Mouse (Mus musculus): ENCODE results near the gene Mink1. TPM values are rescaled to one million over a fixed set of nuclear protein-coding genes. Genes with fewer than 3 reads are reported as not detected.
A peak's percentile ranks its signal among the peaks of the same experiment; 100 is the strongest.

Mink1 gene
- polyA plus RNA-seq, 1 experiment from 2014 or later, result 10.6 TPM

DNA sequence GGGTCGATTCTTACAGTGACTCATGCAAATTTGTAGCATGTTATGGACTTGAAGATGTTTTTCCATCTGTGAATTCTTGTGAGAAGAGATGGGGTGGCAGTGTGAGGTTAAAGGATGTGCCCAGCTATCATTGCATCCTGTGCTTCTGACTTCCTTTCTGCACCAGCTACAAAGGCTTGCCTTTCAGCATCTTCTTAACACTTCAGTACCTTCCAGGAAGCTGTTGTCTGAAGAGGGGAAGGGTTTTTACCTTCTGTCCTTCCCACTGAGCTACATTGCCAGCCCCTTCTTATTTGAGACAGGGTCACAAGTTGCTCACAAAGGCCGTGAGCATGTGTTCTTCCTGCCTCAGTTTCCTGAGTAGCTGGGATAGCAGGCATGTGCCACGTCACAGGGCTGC lies 18.2 kb downstream of the Mink1 start:
- Histone ChIP-seq H3K27ac (no peak overlapping the region), H3K4me2 (no peak overlapping the region), H3K4me3 (no peak overlapping the region), H3K9ac (no peak overlapping the region), H3K27me3 (no peaks in the 10 kb centered on the region), H3K4me1 (peaks cover 63% of the 10 kb centered on the region), H3K36me3 (ENCODE audit: poor library complexity, severe bottlenecking) (no peaks in the 10 kb centered on the region), H3K9me3 (replicated peaks) (no peaks in the 10 kb centered on the region)
- 91% methylated on average over 3 of the region's 3 CpGs for WGBS
- ATAC-seq, result no peak

- 79% methylated on average over 3 of the region's 3 CpGs for WGBS
- peaks cover 61% of the 10 kb centered on the region for H3K4me1 ChIP-seq
Measured at GRCm38 (mm10) chr11:70582196-70582595, 19.5 kb downstream of the Mink1 start.

DNA sequence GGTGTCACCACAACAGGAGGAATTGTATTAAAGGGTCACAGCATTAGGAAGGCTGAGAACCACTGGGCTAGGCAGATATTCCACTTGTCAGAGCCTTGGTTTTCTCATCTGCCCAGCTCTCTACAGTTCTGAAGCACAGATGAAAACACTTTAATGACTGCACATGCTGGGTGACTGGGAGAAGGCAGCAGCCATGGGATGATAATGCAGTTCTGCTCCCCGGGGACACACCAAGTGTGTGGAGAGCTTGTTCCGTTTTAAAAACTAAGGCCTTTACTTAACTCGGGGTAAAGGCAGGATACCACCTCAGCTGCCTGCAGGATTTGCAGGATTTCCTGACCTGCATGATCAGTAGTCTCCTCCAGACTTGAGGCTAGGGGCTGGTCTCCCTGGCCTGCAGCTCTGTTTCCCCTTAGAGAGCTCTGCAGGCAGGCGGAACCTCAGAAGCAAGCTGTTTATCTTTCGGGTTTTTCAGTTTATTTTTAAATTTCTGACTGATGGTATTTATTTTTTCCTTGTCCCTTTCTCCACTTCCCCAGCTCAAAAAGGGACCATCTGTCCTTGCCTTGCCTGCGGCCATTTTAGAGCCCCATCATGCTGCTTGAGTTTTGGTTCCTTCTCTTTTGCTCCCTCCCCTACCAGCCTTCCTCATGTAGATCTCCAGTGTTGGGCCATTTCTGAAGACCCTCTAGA lies 20.5 kb downstream of the Mink1 start:
- H3K27me3 ChIP-seq, result no peaks in the 10 kb centered on the region
- H3K4me3 ChIP-seq, result no peak overlapping the region
- peaks cover 51% of the 10 kb centered on the region for H3K4me1 ChIP-seq
- no peaks in the 10 kb centered on the region for H3K9me3 ChIP-seq (replicated peaks)
- no peaks in the 10 kb centered on the region for H3K36me3 ChIP-seq (ENCODE audit: poor library complexity, severe bottlenecking)
- no peak for ATAC-seq
- no peak overlapping the region for H3K9ac ChIP-seq
- WGBS, result 78% methylated on average over 6 of the region's 6 CpGs
- no peak overlapping the region for H3K4me2 ChIP-seq
- no peak overlapping the region for H3K27ac ChIP-seq

More at GRCm38 (mm10) chr11:70582196-70582595, 19.5 kb downstream of the Mink1 start:
- no peak overlapping the region for H3K9ac ChIP-seq
- no peak overlapping the region for H3K4me3 ChIP-seq
- no peaks in the 10 kb centered on the region for H3K9me3 ChIP-seq (replicated peaks)
- H3K4me2 ChIP-seq, result no peak overlapping the region
- no peak for ATAC-seq
- H3K27ac ChIP-seq, result no peak overlapping the region
- H3K36me3 ChIP-seq (ENCODE audit: poor library complexity, severe bottlenecking), result no peaks in the 10 kb centered on the region
- H3K27me3 ChIP-seq, result no peaks in the 10 kb centered on the region

GRCm38 (mm10) chr11:70583775-70584174 lies 21.1 kb downstream of the Mink1 start:
- no peak for ATAC-seq
- Histone ChIP-seq H3K9ac (no peak overlapping the region), H3K27me3 (no peaks in the 10 kb centered on the region), H3K4me3 (no peak overlapping the region), H3K9me3 (replicated peaks) (no peaks in the 10 kb centered on the region), H3K27ac (no peak overlapping the region), H3K4me1 (peaks cover 45% of the 10 kb centered on the region), H3K4me2 (no peak overlapping the region), H3K36me3 (ENCODE audit: poor library complexity, severe bottlenecking) (no peaks in the 10 kb centered on the region)
- 93% methylated on average over 7 of the region's 7 CpGs for WGBS

DNA sequence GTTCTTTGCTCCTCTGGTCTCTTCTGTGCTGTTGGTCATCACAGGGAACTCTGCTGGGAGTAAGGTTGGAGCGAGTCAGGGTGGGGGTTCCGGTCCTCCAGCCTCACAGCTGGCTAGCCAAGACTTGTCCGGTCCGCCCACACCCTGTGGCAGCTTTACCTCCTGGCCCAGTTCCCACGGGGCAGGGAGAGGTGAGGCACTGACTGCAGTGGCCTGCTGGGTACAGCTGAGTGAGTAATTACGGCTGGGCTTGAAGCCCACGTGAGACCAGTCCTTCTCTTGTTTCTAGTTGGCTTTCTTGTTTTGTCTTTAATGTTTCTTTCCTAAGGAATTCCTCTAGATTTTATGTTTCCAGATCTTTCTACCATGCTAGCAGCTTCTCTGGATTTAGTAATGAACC lies 22.8 kb downstream of the Mink1 start:
- no peak overlapping the region for H3K4me3 ChIP-seq
- no peak for ATAC-seq
- WGBS, result 42% methylated on average over 7 of the region's 7 CpGs
- no peaks in the 10 kb centered on the region for H3K9me3 ChIP-seq (replicated peaks)
- H3K36me3 ChIP-seq (ENCODE audit: poor library complexity, severe bottlenecking), result no peaks in the 10 kb centered on the region
- H3K9ac ChIP-seq, result peak overlapping the region; percentile 18; the same call in 1 of the 2 replicates
- no peak overlapping the region for H3K4me2 ChIP-seq
- peaks cover 36% of the 10 kb centered on the region for H3K4me1 ChIP-seq
- H3K27ac ChIP-seq, result no peak overlapping the region; the same call in 1 of the 2 replicates
- no peaks in the 10 kb centered on the region for H3K27me3 ChIP-seq

GRCm38 (mm10) chr11:70586261-70586660 lies 23.6 kb downstream of the Mink1 start:
- Histone ChIP-seq H3K4me2 (no peak overlapping the region), H3K36me3 (ENCODE audit: poor library complexity, severe bottlenecking) (no peaks in the 10 kb centered on the region), H3K27me3 (no peaks in the 10 kb centered on the region), H3K27ac (no peak overlapping the region), H3K4me3 (no peak overlapping the region), H3K9me3 (replicated peaks) (no peaks in the 10 kb centered on the region), H3K4me1 (peaks cover 32% of the 10 kb centered on the region), H3K9ac (no peak overlapping the region)
- ATAC-seq, result no peak
- WGBS, result 90% methylated on average over 3 of the region's 3 CpGs

DNA sequence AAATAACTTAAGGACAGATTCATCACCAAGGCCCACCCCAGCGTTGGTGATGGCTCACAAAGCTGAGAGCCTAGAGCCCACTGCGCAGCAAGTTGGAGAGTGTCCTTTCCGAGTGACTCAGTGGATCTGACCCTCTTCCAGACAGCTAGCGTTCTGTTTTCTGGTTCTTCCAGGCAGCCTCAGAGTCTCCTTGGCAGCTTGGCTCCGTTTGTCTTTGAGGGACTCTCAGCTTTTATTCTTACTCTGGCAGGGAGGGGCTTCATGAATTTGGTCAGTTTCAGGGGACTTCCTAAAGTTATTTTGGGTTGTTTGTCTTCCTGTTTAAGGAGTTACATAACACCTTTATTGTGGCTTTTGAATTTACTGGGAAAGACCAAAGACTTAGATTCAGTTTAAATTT lies 24.3 kb downstream of the Mink1 start:
- no peak overlapping the region for H3K4me2 ChIP-seq
- no peak overlapping the region for H3K4me3 ChIP-seq
- H3K36me3 ChIP-seq (ENCODE audit: poor library complexity, severe bottlenecking), result no peaks in the 10 kb centered on the region
- H3K27me3 ChIP-seq, result no peaks in the 10 kb centered on the region
- ATAC-seq, result no peak
- 80% methylated on average over 5 of the region's 5 CpGs for WGBS
- no peak overlapping the region for H3K27ac ChIP-seq
- H3K9ac ChIP-seq, result no peak overlapping the region
- no peaks in the 10 kb centered on the region for H3K9me3 ChIP-seq (replicated peaks)
- peaks cover 32% of the 10 kb centered on the region for H3K4me1 ChIP-seq

DNA sequence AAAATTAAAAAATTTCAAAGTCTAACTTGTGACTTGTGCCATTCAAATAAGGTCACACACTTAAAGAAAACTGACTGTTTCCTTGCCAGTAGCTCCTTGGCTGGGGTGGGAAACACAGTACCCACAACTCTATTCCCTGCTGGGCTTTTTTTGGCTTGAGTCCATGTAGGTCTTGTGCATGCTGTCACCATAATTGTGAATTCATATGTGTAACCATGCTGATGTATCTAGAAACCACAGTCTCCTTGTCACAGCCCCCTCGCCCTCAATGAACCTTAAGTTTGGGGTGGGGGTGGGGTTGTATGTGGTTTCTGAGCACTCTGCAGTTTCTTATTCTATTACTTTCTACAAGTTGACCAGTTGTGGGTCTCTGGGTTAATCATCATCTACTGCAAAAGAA lies 29.1 kb downstream of the Mink1 start:
- no peak for ATAC-seq
- 93% methylated on average over 1 of the region's 1 CpGs for WGBS
- H3K9ac ChIP-seq, result no peak overlapping the region

GRCm38 (mm10) chr11:70594253-70594989 lies 31.7 kb downstream of the Mink1 start:
- Histone ChIP-seq H3K36me3 (ENCODE audit: poor library complexity, severe bottlenecking) (peaks cover 27% of the 10 kb centered on the region), H3K4me1 (peaks cover 14% of the 10 kb centered on the region), H3K4me2 (no peak overlapping the region), H3K27me3 (no peaks in the 10 kb centered on the region), H3K4me3 (no peak overlapping the region), H3K27ac (no peak overlapping the region), H3K9me3 (replicated peaks) (no peaks in the 10 kb centered on the region), H3K9ac (no peak overlapping the region)
- 89% methylated on average over 15 of the region's 15 CpGs for WGBS
- ATAC-seq, result no peak

More for the DNA sequence above, 29.1 kb downstream of the Mink1 start:
- Histone ChIP-seq H3K4me3 (no peak overlapping the region), H3K4me2 (no peak overlapping the region), H3K27ac (no peak overlapping the region), H3K27me3 (no peaks in the 10 kb centered on the region), H3K36me3 (ENCODE audit: poor library complexity, severe bottlenecking) (peaks cover 4% of the 10 kb centered on the region; the same call in 1 of the 2 replicates), H3K4me1 (peaks cover 10% of the 10 kb centered on the region), H3K9me3 (replicated peaks) (no peaks in the 10 kb centered on the region)

DNA sequence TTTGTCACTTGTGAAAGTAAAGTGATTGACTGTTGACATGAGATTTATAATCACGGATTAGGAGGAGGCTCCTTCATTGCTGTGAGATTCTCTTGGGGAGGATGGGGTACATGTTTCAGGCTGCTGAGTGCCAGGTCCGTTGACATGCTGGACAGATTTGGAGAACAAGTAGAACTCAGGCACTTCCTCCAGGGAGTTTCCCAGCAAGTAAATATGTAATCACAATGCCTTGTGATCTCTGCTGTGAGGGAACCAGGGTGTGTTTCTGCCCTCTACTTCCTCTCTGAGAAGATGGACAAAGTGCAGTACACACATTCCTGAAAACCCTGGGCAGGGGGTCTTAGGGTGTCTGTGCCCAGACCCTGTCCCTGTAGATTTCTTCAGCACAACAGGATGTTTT lies 33.0 kb downstream of the Mink1 start:
- Histone ChIP-seq H3K9me3 (replicated peaks) (no peaks in the 10 kb centered on the region), H3K9ac (no peak overlapping the region), H3K27me3 (no peaks in the 10 kb centered on the region), H3K4me3 (no peak overlapping the region), H3K4me1 (peaks cover 14% of the 10 kb centered on the region), H3K4me2 (no peak overlapping the region), H3K27ac (peak overlapping the region; percentile 51), H3K36me3 (ENCODE audit: poor library complexity, severe bottlenecking) (peaks cover 33% of the 10 kb centered on the region)
- 73% methylated on average over 2 of the region's 2 CpGs for WGBS
- no peak for ATAC-seq

DNA sequence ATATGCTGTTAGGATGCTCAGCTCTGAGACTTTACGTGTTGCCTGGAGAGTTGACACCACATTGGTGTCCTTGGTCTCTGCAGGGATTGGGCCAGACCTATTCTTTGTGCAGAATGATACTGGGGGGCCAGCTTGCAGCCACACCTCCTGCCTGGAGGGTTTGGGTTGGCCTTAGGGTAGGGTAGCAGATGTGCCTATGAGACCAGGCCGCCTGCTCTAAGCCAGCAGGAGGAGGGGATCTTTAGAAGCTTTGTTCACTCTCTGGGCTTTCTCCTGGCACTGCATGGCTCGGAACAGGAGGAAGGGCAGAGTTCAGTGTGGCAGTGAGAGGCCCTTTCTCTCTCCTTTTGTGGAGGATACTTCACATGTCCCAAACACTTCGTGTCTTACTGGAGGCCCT lies 33.4 kb downstream of the Mink1 start:
- H3K27ac ChIP-seq, result peak overlapping the region; percentile 51
- no peak overlapping the region for H3K4me2 ChIP-seq
- 0 out of 2 replicates have a peak overlapping the region, but pooled peaks have one; percentile 9 for H3K9ac ChIP-seq
- peaks cover 33% of the 10 kb centered on the region for H3K36me3 ChIP-seq (ENCODE audit: poor library complexity, severe bottlenecking)
- peaks cover 14% of the 10 kb centered on the region for H3K4me1 ChIP-seq
- no peaks in the 10 kb centered on the region for H3K27me3 ChIP-seq
- no peaks in the 10 kb centered on the region for H3K9me3 ChIP-seq (replicated peaks)
- WGBS, result 41% methylated on average over 4 of the region's 4 CpGs
- ATAC-seq, result no peak
- no peak overlapping the region for H3K4me3 ChIP-seq

DNA sequence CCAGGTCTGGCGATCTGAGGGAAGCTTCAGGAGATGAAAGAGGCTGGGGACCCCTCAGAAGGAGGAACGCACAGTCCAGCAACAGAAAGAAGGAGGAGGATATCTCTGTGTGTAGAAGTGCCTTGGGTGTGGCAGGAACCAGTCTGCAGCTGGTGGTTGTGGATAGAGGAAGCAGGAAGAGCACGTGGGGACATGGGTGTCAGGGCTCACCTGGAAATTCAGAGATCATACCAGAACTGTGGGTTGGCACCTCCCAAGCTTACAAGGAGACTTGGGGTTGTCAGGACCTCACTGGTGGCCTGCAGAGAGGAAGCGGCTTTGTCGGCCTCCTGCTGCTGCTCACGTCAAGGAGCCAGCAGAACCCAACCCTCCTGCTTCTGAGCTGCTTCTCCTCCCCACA lies 34.6 kb downstream of the Mink1 start:
- no peak for ATAC-seq
- Histone ChIP-seq H3K4me3 (no peak overlapping the region), H3K4me1 (peaks cover 14% of the 10 kb centered on the region), H3K9me3 (replicated peaks) (no peaks in the 10 kb centered on the region), H3K27ac (no peak overlapping the region), H3K9ac (no peak overlapping the region), H3K27me3 (no peaks in the 10 kb centered on the region), H3K4me2 (no peak overlapping the region), H3K36me3 (ENCODE audit: poor library complexity, severe bottlenecking) (peaks cover 43% of the 10 kb centered on the region)
- WGBS, result 92% methylated on average over 6 of the region's 6 CpGs

Data from forebrain, embryonic 13.5 days (tissue).